Mouse (Mus musculus) heart, postnatal 10 days (tissue): ENCODE measurements around the gene Cgas. TPM values are rescaled to one million over a fixed set of nuclear protein-coding genes. Genes with fewer than 3 reads are reported as not detected.
A peak's percentile ranks its signal among the peaks of the same experiment; 100 is the strongest.
"Not testable (repeated sequence)": the region's sequence is repeated elsewhere in the genome, so short reads cannot be mapped to it uniquely, and the experiment has no call there.

Source experiments
- DNase-seq, 2 experiments: peaks; one replicate each; pipeline ENCODE4 v3.0.0; 2021
- intact Hi-C: fragments of 180-260 bp; cut with DNase I; formaldehyde crosslinking; loops from one replicate; pipeline ENCODE4 v1.15.1; 2025
- total RNA-seq, 2 experiments: library from RNA; stranded (reverse); gene quantifications; 2 replicates each; pipeline ENCODE4 v1.2.3; 2021

The Cgas gene
- 1 to 10 TPM in 1 of 2 experiments, under 1 TPM in 1; 0.96 to 1.1 TPM for total RNA-seq

GRCm38 (mm10) chr9:78442579-78443392, at the start of gene Cgas:
TSS of gene Cgas (minus strand) at chr9:78443237.
- DNase-seq, result peak; percentile 72 to 78
- intact Hi-C loops, result no loop called here

GRCm38 (mm10) chr9:78492254-78492653, 49.2 kb upstream of the Cgas start:
- intact Hi-C loops, result no loop called here
- DNase-seq, result no peak

- intact Hi-C loops, result no loop called here
- DNase-seq, result no peak
Observed at GRCm38 (mm10) chr9:78491169-78491568, 48.1 kb upstream of the Cgas start.

GRCm38 (mm10) chr9:78488890-78489420, 45.9 kb upstream of the Cgas start, which contains the start of gene Eef1a1:
TSS of gene Eef1a1 (minus strand) at chr9:78489151.
- intact Hi-C loops, result loop anchor here (2.0 to 10.0 kb wide), 2 partner anchors 32 to 374 kb away; no protein-coding TSS in a partner anchor
- DNase-seq, result peak; percentile 66 to 79

- not testable (repeated sequence) for DNase-seq
- intact Hi-C loops, result loop anchor here (2.0 to 10.0 kb wide), 2 partner anchors 33 to 373 kb away; no protein-coding TSS in a partner anchor
Observed at GRCm38 (mm10) chr9:78488021-78488420, 45.0 kb upstream of the Cgas start.

GRCm38 (mm10) chr9:78484660-78485059, 41.6 kb upstream of the Cgas start:
- no peak for DNase-seq
- intact Hi-C loops, result loop anchor here (10.0 kb wide), 1 partner anchor 370 kb away; no protein-coding TSS in a partner anchor

GRCm38 (mm10) chr9:78482386-78482785, 39.3 kb upstream of the Cgas start:
- DNase-seq, result no peak
- intact Hi-C loops, result loop anchor here (10.0 kb wide), 1 partner anchor 368 kb away; no protein-coding TSS in a partner anchor

GRCm38 (mm10) chr9:78481423-78482331, 38.6 kb upstream of the Cgas start:
- intact Hi-C loops, result loop anchor here (1.0 to 10.0 kb wide), 3 partner anchors 33 to 367 kb away; partner anchors contain the start of genes Gm17324 and Mto1

GRCm38 (mm10) chr9:78480706-78481358, 37.8 kb upstream of the Cgas start:
- intact Hi-C loops, result loop anchor here (1.0 to 10.0 kb wide), 3 partner anchors 33 to 366 kb away; partner anchors contain the start of genes Gm17324 and Mto1
- DNase-seq, result peak; percentile 80 to 86

More at GRCm38 (mm10) chr9:78481423-78482331, 38.6 kb upstream of the Cgas start:
- DNase-seq, result peak; percentile 96 to 97

GRCm38 (mm10) chr9:78480227-78480626, 37.2 kb upstream of the Cgas start:
- intact Hi-C loops, result loop anchor here (10.0 kb wide), 1 partner anchor 365 kb away; no protein-coding TSS in a partner anchor
- DNase-seq, result not testable (repeated sequence)

GRCm38 (mm10) chr9:78479308-78479707, 36.3 kb upstream of the Cgas start:
- DNase-seq, intact Hi-C loops: not testable (repeated sequence)

GRCm38 (mm10) chr9:78478009-78478605, 35.1 kb upstream of the Cgas start:
- DNase-seq, intact Hi-C loops: not testable (repeated sequence)

GRCm38 (mm10) chr9:78477021-78477551, 34.0 kb upstream of the Cgas start:
- intact Hi-C loops, result loop anchor here (2.0 kb wide), 1 partner anchor 76 kb away; no protein-coding TSS in a partner anchor
- peak; percentile 19 to 30 for DNase-seq

- intact Hi-C loops, result loop anchor here (2.0 kb wide), 1 partner anchor 76 kb away; no protein-coding TSS in a partner anchor
- peak; percentile 26 to 27 for DNase-seq
Observed at GRCm38 (mm10) chr9:78476531-78477020, 33.5 kb upstream of the Cgas start.

- intact Hi-C loops, result loop anchor here (2.0 kb wide), 1 partner anchor 77 kb away; no protein-coding TSS in a partner anchor
- no peak for DNase-seq
Observed at GRCm38 (mm10) chr9:78475873-78476272, 32.8 kb upstream of the Cgas start.

GRCm38 (mm10) chr9:78475383-78475780, 32.3 kb upstream of the Cgas start:
- no peak for DNase-seq
- intact Hi-C loops, result no loop called here

GRCm38 (mm10) chr9:78474771-78475382, 31.8 kb upstream of the Cgas start:
- intact Hi-C loops, result no loop called here
- no peak for DNase-seq

GRCm38 (mm10) chr9:78474270-78474669, 31.2 kb upstream of the Cgas start:
- DNase-seq, result no peak
- intact Hi-C loops, result no loop called here
